Mouse (Mus musculus) forebrain, embryonic 12.5 days (tissue): ENCODE measurements around the gene Jmy. TPM values are rescaled to one million over a fixed set of nuclear protein-coding genes. Genes with fewer than 3 reads are reported as not detected.
A peak's percentile ranks its signal among the peaks of the same experiment; 100 is the strongest.

ENCODE experiments used
- ATAC-seq: fragments of 200-750 bp; cut with Nextera tagmentation; 2 replicates; pipeline ENCODE4 v1.8.0; 2017; ENCODE audit warnings: moderate TSS enrichment; ENCODE audit not compliant: low FRiP score
- H3K27ac ChIP-seq: fragments of 300-500 bp; sonication (generic); 2 replicates; pipeline ENCODE4 v1.5.1; 2016; ENCODE audit warnings: mild to moderate bottlenecking
- H3K27me3 ChIP-seq: fragments of 300-500 bp; sonication (generic); 2 replicates; pipeline ENCODE4 v1.6.1; 2016; ENCODE audit warnings: mild to moderate bottlenecking
- H3K36me3 ChIP-seq: fragments of 300-500 bp; sonication (generic); replicated peaks from 2 replicates; pipeline ENCODE4 v1.6.1; 2016; ENCODE audit warnings: mild to moderate bottlenecking
- H3K4me1 ChIP-seq: fragments of 300-500 bp; sonication (generic); 2 replicates; pipeline ENCODE4 v1.6.1; 2016
- H3K4me2 ChIP-seq: fragments of 300-500 bp; sonication (generic); 2 replicates; pipeline ENCODE4 v1.6.1; 2016; ENCODE audit warnings: mild to moderate bottlenecking, moderate library complexity
- H3K4me3 ChIP-seq: fragments of 300-500 bp; sonication (generic); replicated peaks from 2 replicates; pipeline ENCODE4 v1.5.1; 2016; ENCODE audit warnings: mild to moderate bottlenecking
- H3K9ac ChIP-seq: fragments of 300-500 bp; sonication (generic); 2 replicates; pipeline ENCODE4 v1.6.1; 2016; ENCODE audit warnings: mild to moderate bottlenecking
- H3K9me3 ChIP-seq: fragments of 300-500 bp; sonication (generic); 2 replicates; pipeline ENCODE4 v1.6.1; 2016
- WGBS: fragments of 180-500 bp; shearing (Covaris S2); methylation state at CpG from one replicate; pipeline ENCODE4 v1.1.7; 2016; 5-methylcytosine and 5-hydroxymethylcytosine counted together
- polyA plus RNA-seq: library from polyadenylated mRNA; unstranded; fragments of >200 nt; fragmentation: Nextera tagmentation; extraction: Ambion mirVana; gene quantifications from 2 replicates; pipeline ENCODE4 v1.2.1, GENCODE M21; 2016

The Jmy gene
- polyA plus RNA-seq, 1 experiment from 2014 or later = 8.0 TPM

- H3K27ac ChIP-seq = no peak overlapping the region
- WGBS = 90% methylated on average over 3 of the region's 3 CpGs
Observed at GRCm38 (mm10) chr13:93440167-93440566, 59.4 kb downstream of the Jmy start.

GRCm38 (mm10) chr13:93429205-93429604, 70.4 kb downstream of the Jmy start:
- ATAC-seq = no peak

More at GRCm38 (mm10) chr13:93440167-93440566, 59.4 kb downstream of the Jmy start:
- Histone ChIP-seq H3K9me3 (no peaks in the 10 kb centered on the region), H3K4me1 (no peaks in the 10 kb centered on the region), H3K4me3 (no peak overlapping the region), H3K27me3 (no peaks in the 10 kb centered on the region), H3K4me2 (no peak overlapping the region), H3K9ac (no peak overlapping the region), H3K36me3 (peaks cover 44% of the 10 kb centered on the region)
- peak; percentile 61; the same call in 1 of the 2 replicates for ATAC-seq

GRCm38 (mm10) chr13:93427920-93428876, 71.4 kb downstream of the Jmy start:
- no peak for ATAC-seq
- WGBS = 95% methylated on average over 5 of the region's 5 CpGs
- no peak overlapping the region for H3K4me2 ChIP-seq
- H3K4me1 ChIP-seq = no peaks in the 10 kb centered on the region
- H3K27ac ChIP-seq = no peak overlapping the region
- no peak overlapping the region for H3K4me3 ChIP-seq
- no peaks in the 10 kb centered on the region for H3K9me3 ChIP-seq
- no peaks in the 10 kb centered on the region for H3K27me3 ChIP-seq
- peaks cover 9% of the 10 kb centered on the region for H3K36me3 ChIP-seq
- H3K9ac ChIP-seq = no peak overlapping the region

More at GRCm38 (mm10) chr13:93429205-93429604, 70.4 kb downstream of the Jmy start:
- peaks cover 10% of the 10 kb centered on the region for H3K36me3 ChIP-seq
- H3K4me2 ChIP-seq = no peak overlapping the region
- H3K9ac ChIP-seq = no peak overlapping the region
- H3K4me1 ChIP-seq = no peaks in the 10 kb centered on the region
- 94% methylated on average over 1 of the region's 1 CpGs for WGBS
- H3K27ac ChIP-seq = no peak overlapping the region
- no peak overlapping the region for H3K4me3 ChIP-seq
- no peaks in the 10 kb centered on the region for H3K27me3 ChIP-seq
- no peaks in the 10 kb centered on the region for H3K9me3 ChIP-seq

GRCm38 (mm10) chr13:93423224-93423623, 76.4 kb downstream of the Jmy start:
- 88% methylated on average over 2 of the region's 2 CpGs for WGBS
- Histone ChIP-seq H3K27ac (no peak overlapping the region), H3K9ac (no peak overlapping the region), H3K4me2 (no peak overlapping the region), H3K9me3 (no peaks in the 10 kb centered on the region), H3K4me3 (no peak overlapping the region), H3K36me3 (no peaks in the 10 kb centered on the region), H3K27me3 (no peaks in the 10 kb centered on the region), H3K4me1 (no peaks in the 10 kb centered on the region)
- no peak for ATAC-seq

- H3K4me3 ChIP-seq = no peak overlapping the region
- no peaks in the 10 kb centered on the region for H3K36me3 ChIP-seq
- H3K27me3 ChIP-seq = no peaks in the 10 kb centered on the region
- H3K27ac ChIP-seq = no peak overlapping the region
- WGBS = 79% methylated on average over 2 of the region's 2 CpGs
- no peaks in the 10 kb centered on the region for H3K9me3 ChIP-seq
- H3K4me2 ChIP-seq = no peak overlapping the region
- no peak for ATAC-seq
- no peaks in the 10 kb centered on the region for H3K4me1 ChIP-seq
- H3K9ac ChIP-seq = no peak overlapping the region
Observed at GRCm38 (mm10) chr13:93419779-93420178, 79.8 kb downstream of the Jmy start.

- no peak overlapping the region for H3K9ac ChIP-seq
- H3K9me3 ChIP-seq = no peaks in the 10 kb centered on the region
- ATAC-seq = no peak
- no peak overlapping the region for H3K27ac ChIP-seq
- H3K4me1 ChIP-seq = no peaks in the 10 kb centered on the region
- H3K4me2 ChIP-seq = no peak overlapping the region
- H3K4me3 ChIP-seq = no peak overlapping the region
- H3K36me3 ChIP-seq = no peaks in the 10 kb centered on the region
- 88% methylated on average over 2 of the region's 2 CpGs for WGBS
- no peaks in the 10 kb centered on the region for H3K27me3 ChIP-seq
Observed at GRCm38 (mm10) chr13:93418292-93418691, 81.3 kb downstream of the Jmy start.

GRCm38 (mm10) chr13:93415055-93415454, 84.6 kb downstream of the Jmy start:
- no peaks in the 10 kb centered on the region for H3K27me3 ChIP-seq
- H3K4me3 ChIP-seq = no peak overlapping the region
- H3K9ac ChIP-seq = no peak overlapping the region
- no peaks in the 10 kb centered on the region for H3K4me1 ChIP-seq
- H3K36me3 ChIP-seq = no peaks in the 10 kb centered on the region
- 89% methylated on average over 5 of the region's 5 CpGs for WGBS
- H3K27ac ChIP-seq = no peak overlapping the region
- H3K9me3 ChIP-seq = no peaks in the 10 kb centered on the region
- ATAC-seq = no peak
- H3K4me2 ChIP-seq = no peak overlapping the region

GRCm38 (mm10) chr13:93410343-93410742, 89.3 kb downstream of the Jmy start:
- H3K36me3 ChIP-seq = peaks cover 4% of the 10 kb centered on the region; the same call in 1 of the 2 replicates
- no peaks in the 10 kb centered on the region for H3K4me1 ChIP-seq
- H3K27me3 ChIP-seq = no peaks in the 10 kb centered on the region
- no peak overlapping the region for H3K27ac ChIP-seq
- ATAC-seq = no peak
- H3K9ac ChIP-seq = no peak overlapping the region
- H3K9me3 ChIP-seq = no peaks in the 10 kb centered on the region
- no peak overlapping the region for H3K4me3 ChIP-seq
- H3K4me2 ChIP-seq = no peak overlapping the region
- WGBS = 88% methylated on average over 4 of the region's 4 CpGs

- Histone ChIP-seq H3K4me1 (no peaks in the 10 kb centered on the region), H3K27me3 (no peaks in the 10 kb centered on the region), H3K4me2 (no peak overlapping the region), H3K4me3 (no peak overlapping the region), H3K36me3 (peaks cover 4% of the 10 kb centered on the region), H3K9ac (no peak overlapping the region), H3K9me3 (no peaks in the 10 kb centered on the region), H3K27ac (no peak overlapping the region)
- no peak for ATAC-seq
- WGBS = 92% methylated on average over 5 of the region's 5 CpGs
Observed at GRCm38 (mm10) chr13:93406855-93407254, 92.8 kb downstream of the Jmy start.

GRCm38 (mm10) chr13:93401947-93402346, 97.7 kb downstream of the Jmy start:
- Histone ChIP-seq H3K36me3 (peaks cover 12% of the 10 kb centered on the region), H3K9me3 (no peaks in the 10 kb centered on the region), H3K4me1 (no peaks in the 10 kb centered on the region), H3K4me2 (no peak overlapping the region), H3K27me3 (no peaks in the 10 kb centered on the region), H3K9ac (no peak overlapping the region), H3K4me3 (no peak overlapping the region), H3K27ac (no peak overlapping the region)
- 91% methylated on average over 7 of the region's 7 CpGs for WGBS
- ATAC-seq = no peak

- ATAC-seq = no peak
- no peaks in the 10 kb centered on the region for H3K9me3 ChIP-seq
- no peaks in the 10 kb centered on the region for H3K27me3 ChIP-seq
- peaks cover 17% of the 10 kb centered on the region for H3K36me3 ChIP-seq
- H3K4me3 ChIP-seq = no peak overlapping the region
- H3K4me2 ChIP-seq = no peak overlapping the region
- H3K9ac ChIP-seq = no peak overlapping the region
- no peaks in the 10 kb centered on the region for H3K4me1 ChIP-seq
- 94% methylated on average over 5 of the region's 5 CpGs for WGBS
- H3K27ac ChIP-seq = no peak overlapping the region
Observed at GRCm38 (mm10) chr13:93399710-93400216, 99.8 kb downstream of the Jmy start.

GRCm38 (mm10) chr13:93389242-93389625, 110.4 kb downstream of the Jmy start:
- H3K4me2 ChIP-seq = no peak overlapping the region
- WGBS = 51% methylated on average over 2 of the region's 2 CpGs
- no peaks in the 10 kb centered on the region for H3K27me3 ChIP-seq
- H3K27ac ChIP-seq = no peak overlapping the region
- H3K4me1 ChIP-seq = no peaks in the 10 kb centered on the region
- H3K9me3 ChIP-seq = no peaks in the 10 kb centered on the region
- peaks cover 3% of the 10 kb centered on the region; the same call in 1 of the 2 replicates for H3K36me3 ChIP-seq
- H3K9ac ChIP-seq = no peak overlapping the region
- H3K4me3 ChIP-seq = no peak overlapping the region
- no peak for ATAC-seq
